ENCODE assay signal across 22 mouse cellular contexts in genomic region chr3:55206413-55206812, GRCm38 (mm10). TPM values are rescaled to one million over a fixed set of nuclear protein-coding genes. Genes with fewer than 3 reads are reported as not detected.
"Had no signal": no experiment of that assay in that cellular context is flagged by ENCODE, and none has a peak within 500 bp of the region (broad histone marks: within the 10 kb centered on the region; RNA-seq: fewer than 3 reads in every experiment).

No protein-coding gene starts in this region.

- H3K4me3 ChIP-seq: left cerebral cortex, adult 2 months; limb, embryonic 15.5 days; liver, embryonic 12.5 days; midbrain, embryonic 13.5 days; myocyte had no signal

- ATAC-seq: liver, embryonic 12.5 days; midbrain, embryonic 13.5 days had no signal

- DNase-seq: kidney, adult 11 months; kidney, adult 9 months; kidney, postnatal 4 days; lung, adult 18-20 months; retina, postnatal 1 day; right cerebral cortex, postnatal 4 days; spleen, adult 18-20 months; thymus, adult 18-20 months; thymus, postnatal 14 days had no signal

- H3K36me3 ChIP-seq: limb, embryonic 15.5 days; liver, embryonic 12.5 days; midbrain, embryonic 13.5 days had no signal

- H3K4me1 ChIP-seq: liver, embryonic 12.5 days had no signal

- H3K9me3 ChIP-seq: limb, embryonic 15.5 days; liver, embryonic 12.5 days; midbrain, embryonic 13.5 days had no signal

- H3K9ac ChIP-seq: limb, embryonic 15.5 days; liver, embryonic 12.5 days; midbrain, embryonic 13.5 days had no signal

- H3K4me2 ChIP-seq: limb, embryonic 15.5 days; liver, embryonic 12.5 days; midbrain, embryonic 13.5 days had no signal

- H3K27me3 ChIP-seq: limb, embryonic 15.5 days; liver, embryonic 12.5 days; midbrain, embryonic 13.5 days had no signal

- H3K27ac ChIP-seq: kidney, postnatal 0 days; left cerebral cortex, adult 2 months; limb, embryonic 15.5 days; liver, embryonic 12.5 days; midbrain, embryonic 13.5 days had no signal

RNA-seq across cellular contexts. Expression of gene Sohlh2, which starts 24.6 kb away (rescaled TPM):
- total RNA-seq: layer of hippocampus, adult 8-10 months; layer of hippocampus, postnatal 25 days; left cerebral cortex, adult 2 months; left cerebral cortex, postnatal 14 days; megakaryocyte-erythroid progenitor cell, adult 5-6 weeks; neutrophil, adult 5-6 weeks had no signal
- polyA plus RNA-seq: kidney, postnatal 0 days; limb, embryonic 11.5 days; liver, embryonic 12.5 days; midbrain, embryonic 13.5 days; stomach, embryonic 14.5 days had no signal

RNA-seq across cellular contexts. Expression of gene Dclk1, which starts 35.8 kb away (rescaled TPM):
- total RNA-seq: megakaryocyte-erythroid progenitor cell, adult 5-6 weeks had no signal
